8 mouse cellular contexts compared by ENCODE assay signal in genomic region chr5:125341459-125342090, GRCm38 (mm10). TPM values are rescaled to one million over a fixed set of nuclear protein-coding genes. Genes with fewer than 3 reads are reported as not detected.
A peak's percentile ranks its signal among the peaks of the same experiment; 100 is the strongest.
DNase-seq lines count a peak whose midpoint lies in the region; ATAC-seq and TF ChIP-seq lines count a peak whose summit lies in the region.

No protein-coding gene starts in this region.

- no peaks in the 10 kb centered on the region for H3K9me3 ChIP-seq in lung, embryonic 15.5 days
- H3K9me3 ChIP-seq in erythroblast, embryonic 14.5 days (ENCODE audit: control insufficient read depth, low read length), result no peaks in the 10 kb centered on the region

- H3K9ac ChIP-seq in lung, embryonic 15.5 days, result no peak overlapping the region
- H3K9ac ChIP-seq in liver, adult 2 months (ENCODE audit: low read depth, low read length), result 0 out of 2 replicates have a peak overlapping the region, but pooled peaks have one; percentile 36

- TF ChIP-seq POLR2A in lung, adult 2 months (IDR thresholded peaks at IDR 0.05; ENCODE audit: borderline replicate concordance, extremely low read depth, low read depth, low read length), result no peak
- no peak for TF ChIP-seq POLR2A in liver, adult 2 months (IDR thresholded peaks at IDR 0.05; ENCODE audit: extremely low read depth, insufficient read depth, low read length)

- no peaks in the 10 kb centered on the region for H3K36me3 ChIP-seq in lung, embryonic 15.5 days
- H3K36me3 ChIP-seq in erythroblast, embryonic 14.5 days (ENCODE audit: control insufficient read depth), result peaks cover 16% of the 10 kb centered on the region
- H3K36me3 ChIP-seq in liver, adult 2 months (ENCODE audit: control insufficient read depth, insufficient read depth, low read length), result no peaks in the 10 kb centered on the region

- no peak for DNase-seq in lung, adult 2 months
- no peak for DNase-seq in liver, adult 2 months (ENCODE audit: extremely low read depth, low read depth, low spot score)
- peak; percentile 43 to 74 for DNase-seq in spleen, postnatal 4 days (ENCODE audit: low spot score in 2 of 2)
- no peak for DNase-seq in urinary bladder, postnatal 4 days (ENCODE audit: low spot score in 2 of 2)
- DNase-seq in layer of hippocampus, postnatal 10 days (ENCODE audit: low spot score in 2 of 2), result no peak
- no peak for DNase-seq in frontal cortex, postnatal 14 days (ENCODE audit: low spot score in 2 of 2)

- ATAC-seq in lung, embryonic 15.5 days (ENCODE audit: borderline replicate concordance, extremely low read depth, low FRiP score, low TSS enrichment), result no peak; the same call in 1 of the 2 replicates

- no peak overlapping the region for H3K27ac ChIP-seq in lung, embryonic 15.5 days
- no peak overlapping the region for H3K27ac ChIP-seq in liver, adult 2 months (replicated peaks; ENCODE audit: insufficient read depth, low read depth, low read length)

- no peak for TF ChIP-seq CTCF in lung, adult 2 months (IDR thresholded peaks at IDR 0.05; ENCODE audit: insufficient read depth, low read length)
- no peak for TF ChIP-seq CTCF in liver, adult 2 months (IDR thresholded peaks at IDR 0.05; ENCODE audit: low read depth, low read length)

- 35% methylated on average over 14 of the region's 14 CpGs for WGBS in lung, embryonic 15.5 days
- WGBS in lung, adult 2 months, result 42% methylated on average over 14 of the region's 14 CpGs
- 52% methylated on average over 14 of the region's 14 CpGs for WGBS in liver, adult 2 months

- H3K4me1 ChIP-seq in lung, embryonic 15.5 days, result peaks cover 24% of the 10 kb centered on the region
- peaks cover 7% of the 10 kb centered on the region; the same call in 1 of the 2 replicates for H3K4me1 ChIP-seq in lung, adult 2 months (ENCODE audit: control insufficient read depth, insufficient read depth, low read length)
- peaks cover 67% of the 10 kb centered on the region for H3K4me1 ChIP-seq in erythroblast, embryonic 14.5 days (ENCODE audit: control insufficient read depth)
- peaks cover 19% of the 10 kb centered on the region for H3K4me1 ChIP-seq in liver, adult 2 months (ENCODE audit: control insufficient read depth, insufficient read depth, low read length)

- H3K4me2 ChIP-seq in lung, embryonic 15.5 days, result peak overlapping the region; percentile 94

- no peaks in the 10 kb centered on the region for H3K27me3 ChIP-seq in lung, embryonic 15.5 days
- no peaks in the 10 kb centered on the region for H3K27me3 ChIP-seq in erythroblast, embryonic 14.5 days (ENCODE audit: control insufficient read depth)
- no peaks in the 10 kb centered on the region for H3K27me3 ChIP-seq in liver, adult 2 months (ENCODE audit: control insufficient read depth, insufficient read depth, low read length)

- H3K4me3 ChIP-seq in lung, embryonic 15.5 days, result peak overlapping the region; percentile 71
- H3K4me3 ChIP-seq in lung, adult 2 months (replicated peaks; ENCODE audit: extremely low read depth, low read depth, low read length), result no peak overlapping the region
- peak overlapping the region; percentile 87 for H3K4me3 ChIP-seq in erythroblast, embryonic 14.5 days (replicated peaks)
- H3K4me3 ChIP-seq in liver, adult 2 months (ENCODE audit: insufficient read depth, low read depth, low read length), result peak overlapping the region; percentile 93; the same call in 1 of the 2 replicates

- peaks cover 20% of the 10 kb centered on the region; the same call in 1 of the 2 replicates for H3K79me2 ChIP-seq in liver, adult 2 months (ENCODE audit: control insufficient read depth, insufficient read depth, low read length)

RNA-seq across cellular contexts. Expression of gene Scarb1, which starts 0.7 kb away (rescaled TPM):
- 61.2 and 65.6 TPM in 2 replicates for polyA plus RNA-seq in lung, embryonic 15.5 days (2015; fragmentation: Nextera tagmentation; extraction: Ambion mirVana)
- 173 and 196 TPM in 2 replicates for polyA plus RNA-seq in lung, adult 2 months (2012; rRNA removed)
- polyA plus RNA-seq in erythroblast, embryonic 14.5 days (2012), result 7.0 and 10.9 TPM in 2 replicates
- 72.4 and 108 TPM in 2 replicates for total RNA-seq in liver, adult 2 months (2014; rRNA removed)
- polyA plus RNA-seq in liver, adult 2 months (2012; rRNA removed), result 189 and 223 TPM in 2 replicates
- 10 to 100 TPM; 55.4 to 56.7 TPM for total RNA-seq in layer of hippocampus, postnatal 10 days (2021)

RNA-seq across cellular contexts. Expression of gene Gm10382, which starts 47.5 kb away (rescaled TPM):
- 0.56 and 0.73 TPM in 2 replicates for polyA plus RNA-seq in lung, embryonic 15.5 days (2015; fragmentation: Nextera tagmentation; extraction: Ambion mirVana)
- polyA plus RNA-seq in lung, adult 2 months (2012; rRNA removed), result 0.20 and 0.25 TPM in 2 replicates
- polyA plus RNA-seq in erythroblast, embryonic 14.5 days (2012), result 0.06 TPM in 1 of 2 replicates, not detected in the other
- total RNA-seq in liver, adult 2 months (2014; rRNA removed), result 0.13 TPM in 1 of 2 replicates, not detected in the other
- 0.16 and 0.24 TPM in 2 replicates for polyA plus RNA-seq in liver, adult 2 months (2012; rRNA removed)
- total RNA-seq in layer of hippocampus, postnatal 10 days (2021), result under 1 TPM in 1 of 2 experiments, not detected in 1; 0.27 TPM

RNA-seq across cellular contexts. Expression of gene Ubc, which starts 48.4 kb away (rescaled TPM):
- 1,173 and 1,218 TPM in 2 replicates for polyA plus RNA-seq in lung, embryonic 15.5 days (2015; fragmentation: Nextera tagmentation; extraction: Ambion mirVana)
- 705 and 874 TPM in 2 replicates for polyA plus RNA-seq in lung, adult 2 months (2012; rRNA removed)
- 17.4 and 56.1 TPM in 2 replicates for polyA plus RNA-seq in erythroblast, embryonic 14.5 days (2012)
- 634 and 1,049 TPM in 2 replicates for total RNA-seq in liver, adult 2 months (2014; rRNA removed)
- polyA plus RNA-seq in liver, adult 2 months (2012; rRNA removed), result 990 and 1,297 TPM in 2 replicates
- 100 to 1,000 TPM; 760 to 831 TPM for total RNA-seq in layer of hippocampus, postnatal 10 days (2021)

Comparison
In these comparisons a context has a peak if more than half of its experiments do, and no peak if none do; other contexts are left out.
1. DNase-seq: peak in spleen, postnatal 4 days (2 of 2); none in lung, adult 2 months (single experiment), liver, adult 2 months (single experiment), urinary bladder, postnatal 4 days (0 of 2), layer of hippocampus, postnatal 10 days (0 of 2) and frontal cortex, postnatal 14 days (0 of 2).
2. RNA of gene Ubc, which starts 48.4 kb away (polyA plus RNA-seq): 1,173 to 1,218 TPM in lung, embryonic 15.5 days, 990 to 1,297 TPM in liver, adult 2 months and 705 to 874 TPM in lung, adult 2 months; 17.4 to 56.1 TPM in erythroblast, embryonic 14.5 days; every median in the first group is over 10 times any median in the second.